Mouse (Mus musculus): ENCODE results near the gene Ankrd55. TPM values are rescaled to one million over a fixed set of nuclear protein-coding genes. Genes with fewer than 3 reads are reported as not detected.
A peak's percentile ranks its signal among the peaks of the same experiment; 100 is the strongest.

The Ankrd55 gene
- polyA plus RNA-seq, 1 experiment from 2014 or later = not detected

GRCm38 (mm10) chr13:112346659-112347142 is 58.5 kb downstream of the Ankrd55 start:
- no peak overlapping the region for H3K9ac ChIP-seq
- H3K27ac ChIP-seq = no peak overlapping the region
- H3K4me1 ChIP-seq = 0 out of 2 replicates have a peak, but pooled peaks cover 3% of the 10 kb centered on the region
- no peaks in the 10 kb centered on the region for H3K9me3 ChIP-seq
- H3K36me3 ChIP-seq = no peaks in the 10 kb centered on the region
- H3K27me3 ChIP-seq = no peaks in the 10 kb centered on the region
- 0 out of 2 replicates have a peak, but pooled peaks have one; percentile 39 for ATAC-seq (ENCODE audit: borderline replicate concordance, extremely low read depth, low FRiP score, low TSS enrichment)
- no peak overlapping the region for H3K4me2 ChIP-seq
- 27% methylated on average over 7 of the region's 7 CpGs for WGBS
- no peak overlapping the region for H3K4me3 ChIP-seq

- H3K9ac ChIP-seq = no peak overlapping the region
- no peaks in the 10 kb centered on the region for H3K9me3 ChIP-seq
- H3K27me3 ChIP-seq = no peaks in the 10 kb centered on the region
- no peak overlapping the region for H3K4me3 ChIP-seq
- H3K4me2 ChIP-seq = no peak overlapping the region
- WGBS = 100% methylated on average over 1 of the region's 1 CpGs
- no peaks in the 10 kb centered on the region for H3K36me3 ChIP-seq
- H3K27ac ChIP-seq = no peak overlapping the region
- H3K4me1 ChIP-seq = 0 out of 2 replicates have a peak, but pooled peaks cover 3% of the 10 kb centered on the region
- no peak for ATAC-seq (ENCODE audit: borderline replicate concordance, extremely low read depth, low FRiP score, low TSS enrichment)
Observed at GRCm38 (mm10) chr13:112348250-112348649, 60.0 kb downstream of the Ankrd55 start.

- 88% methylated on average over 14 of the region's 14 CpGs for WGBS
- no peak for ATAC-seq (ENCODE audit: borderline replicate concordance, extremely low read depth, low FRiP score, low TSS enrichment)
- H3K4me3 ChIP-seq = no peak overlapping the region
- no peaks in the 10 kb centered on the region for H3K9me3 ChIP-seq
- no peak overlapping the region for H3K4me2 ChIP-seq
- no peaks in the 10 kb centered on the region for H3K36me3 ChIP-seq
- no peak overlapping the region for H3K9ac ChIP-seq
- H3K4me1 ChIP-seq = peaks cover 7% of the 10 kb centered on the region; the same call in 1 of the 2 replicates
- no peaks in the 10 kb centered on the region for H3K27me3 ChIP-seq
- H3K27ac ChIP-seq = no peak overlapping the region
Observed at GRCm38 (mm10) chr13:112348896-112349484, 60.7 kb downstream of the Ankrd55 start.

- Histone ChIP-seq H3K9ac (no peak overlapping the region), H3K36me3 (no peaks in the 10 kb centered on the region), H3K27me3 (no peaks in the 10 kb centered on the region), H3K4me1 (peaks cover 12% of the 10 kb centered on the region; the same call in 1 of the 2 replicates), H3K27ac (no peak overlapping the region), H3K4me3 (no peak overlapping the region), H3K9me3 (no peaks in the 10 kb centered on the region), H3K4me2 (no peak overlapping the region)
- no peak for ATAC-seq (ENCODE audit: borderline replicate concordance, extremely low read depth, low FRiP score, low TSS enrichment)
- 92% methylated on average over 7 of the region's 7 CpGs for WGBS
Observed at GRCm38 (mm10) chr13:112349500-112349899, 61.2 kb downstream of the Ankrd55 start.

GRCm38 (mm10) chr13:112351943-112352342 is 63.7 kb downstream of the Ankrd55 start:
- no peak for ATAC-seq (ENCODE audit: borderline replicate concordance, extremely low read depth, low FRiP score, low TSS enrichment)
- 43% methylated on average over 8 of the region's 8 CpGs for WGBS
- H3K36me3 ChIP-seq = no peaks in the 10 kb centered on the region
- H3K9ac ChIP-seq = no peak overlapping the region
- no peaks in the 10 kb centered on the region for H3K27me3 ChIP-seq
- peaks cover 12% of the 10 kb centered on the region; the same call in 1 of the 2 replicates for H3K4me1 ChIP-seq
- H3K27ac ChIP-seq = no peak overlapping the region
- no peak overlapping the region for H3K4me3 ChIP-seq
- H3K9me3 ChIP-seq = no peaks in the 10 kb centered on the region
- no peak overlapping the region for H3K4me2 ChIP-seq

- no peak overlapping the region for H3K9ac ChIP-seq
- H3K36me3 ChIP-seq = no peaks in the 10 kb centered on the region
- H3K4me3 ChIP-seq = no peak overlapping the region
- peaks cover 12% of the 10 kb centered on the region; the same call in 1 of the 2 replicates for H3K4me1 ChIP-seq
- no peaks in the 10 kb centered on the region for H3K27me3 ChIP-seq
- H3K9me3 ChIP-seq = no peaks in the 10 kb centered on the region
- no peak overlapping the region for H3K4me2 ChIP-seq
- ATAC-seq (ENCODE audit: borderline replicate concordance, extremely low read depth, low FRiP score, low TSS enrichment) = no peak
- 42% methylated on average over 6 of the region's 6 CpGs for WGBS
- H3K27ac ChIP-seq = no peak overlapping the region; the same call in 1 of the 2 replicates
Observed at GRCm38 (mm10) chr13:112354109-112354867, 66.0 kb downstream of the Ankrd55 start.

- no peaks in the 10 kb centered on the region for H3K27me3 ChIP-seq
- H3K36me3 ChIP-seq = no peaks in the 10 kb centered on the region
- H3K9ac ChIP-seq = no peak overlapping the region
- no peak overlapping the region for H3K4me3 ChIP-seq
- 79% methylated on average over 10 of the region's 10 CpGs for WGBS
- H3K4me2 ChIP-seq = no peak overlapping the region
- H3K27ac ChIP-seq = no peak overlapping the region
- no peaks in the 10 kb centered on the region for H3K9me3 ChIP-seq
- peaks cover 12% of the 10 kb centered on the region; the same call in 1 of the 2 replicates for H3K4me1 ChIP-seq
- ATAC-seq (ENCODE audit: borderline replicate concordance, extremely low read depth, low FRiP score, low TSS enrichment) = no peak
Observed at GRCm38 (mm10) chr13:112354958-112355357, 66.7 kb downstream of the Ankrd55 start.

- Histone ChIP-seq H3K4me2 (no peak overlapping the region), H3K27ac (no peak overlapping the region), H3K4me3 (no peak overlapping the region), H3K36me3 (no peaks in the 10 kb centered on the region), H3K9ac (no peak overlapping the region), H3K27me3 (no peaks in the 10 kb centered on the region), H3K4me1 (peaks cover 12% of the 10 kb centered on the region; the same call in 1 of the 2 replicates), H3K9me3 (no peaks in the 10 kb centered on the region)
- ATAC-seq (ENCODE audit: borderline replicate concordance, extremely low read depth, low FRiP score, low TSS enrichment) = no peak
- WGBS = 78% methylated on average over 20 of the region's 20 CpGs
Observed at GRCm38 (mm10) chr13:112355794-112356486, 67.7 kb downstream of the Ankrd55 start.

GRCm38 (mm10) chr13:112361575-112361974 is 73.3 kb downstream of the Ankrd55 start:
- H3K4me2 ChIP-seq = no peak overlapping the region
- H3K4me3 ChIP-seq = no peak overlapping the region
- H3K9me3 ChIP-seq = no peaks in the 10 kb centered on the region
- H3K27ac ChIP-seq = no peak overlapping the region
- no peak for ATAC-seq (ENCODE audit: borderline replicate concordance, extremely low read depth, low FRiP score, low TSS enrichment)
- peaks cover 3% of the 10 kb centered on the region; the same call in 1 of the 2 replicates for H3K4me1 ChIP-seq
- 73% methylated on average over 4 of the region's 4 CpGs for whole genome bisulfite sequencing
- no peaks in the 10 kb centered on the region for H3K36me3 ChIP-seq
- H3K27me3 ChIP-seq = no peaks in the 10 kb centered on the region
- H3K9ac ChIP-seq = no peak overlapping the region

- H3K27ac ChIP-seq = no peak overlapping the region
- no peak overlapping the region for H3K4me3 ChIP-seq
- H3K9ac ChIP-seq = no peak overlapping the region
- no peaks in the 10 kb centered on the region for H3K36me3 ChIP-seq
- H3K9me3 ChIP-seq = no peaks in the 10 kb centered on the region
- H3K4me1 ChIP-seq = peaks cover 3% of the 10 kb centered on the region; the same call in 1 of the 2 replicates
- no peaks in the 10 kb centered on the region for H3K27me3 ChIP-seq
- 85% methylated on average over 10 of the region's 10 CpGs for WGBS
- no peak overlapping the region for H3K4me2 ChIP-seq
- ATAC-seq (ENCODE audit: borderline replicate concordance, extremely low read depth, low FRiP score, low TSS enrichment) = no peak
Observed at GRCm38 (mm10) chr13:112363218-112363617, 75.0 kb downstream of the Ankrd55 start.

- Histone ChIP-seq H3K9ac (no peak overlapping the region), H3K9me3 (no peaks in the 10 kb centered on the region), H3K4me3 (no peak overlapping the region), H3K4me1 (peaks cover 3% of the 10 kb centered on the region; the same call in 1 of the 2 replicates), H3K36me3 (no peaks in the 10 kb centered on the region), H3K4me2 (no peak overlapping the region), H3K27ac (no peak overlapping the region), H3K27me3 (no peaks in the 10 kb centered on the region)
- 61% methylated on average over 3 of the region's 3 CpGs for WGBS
- ATAC-seq (ENCODE audit: borderline replicate concordance, extremely low read depth, low FRiP score, low TSS enrichment) = no peak
Observed at GRCm38 (mm10) chr13:112363746-112364145, 75.5 kb downstream of the Ankrd55 start.

Measured in lung, embryonic 15.5 days (tissue).